Mouse (Mus musculus) testis, postnatal 14 days (tissue): ENCODE results near the gene Suv39h1.
"Not testable (repeated sequence)": the region's sequence is repeated elsewhere in the genome, so short reads cannot be mapped to it uniquely, and the experiment has no call there.

Source experiments
- DNase-seq: peaks from one replicate; pipeline ENCODE4 v3.0.0; 2021; ENCODE audit warnings: low spot score

The Suv39h1 gene

GRCm38 (mm10) chrX:8024795-8025194 is 49.8 kb downstream of the Suv39h1 start:
- no peak for DNase-seq

DNA sequence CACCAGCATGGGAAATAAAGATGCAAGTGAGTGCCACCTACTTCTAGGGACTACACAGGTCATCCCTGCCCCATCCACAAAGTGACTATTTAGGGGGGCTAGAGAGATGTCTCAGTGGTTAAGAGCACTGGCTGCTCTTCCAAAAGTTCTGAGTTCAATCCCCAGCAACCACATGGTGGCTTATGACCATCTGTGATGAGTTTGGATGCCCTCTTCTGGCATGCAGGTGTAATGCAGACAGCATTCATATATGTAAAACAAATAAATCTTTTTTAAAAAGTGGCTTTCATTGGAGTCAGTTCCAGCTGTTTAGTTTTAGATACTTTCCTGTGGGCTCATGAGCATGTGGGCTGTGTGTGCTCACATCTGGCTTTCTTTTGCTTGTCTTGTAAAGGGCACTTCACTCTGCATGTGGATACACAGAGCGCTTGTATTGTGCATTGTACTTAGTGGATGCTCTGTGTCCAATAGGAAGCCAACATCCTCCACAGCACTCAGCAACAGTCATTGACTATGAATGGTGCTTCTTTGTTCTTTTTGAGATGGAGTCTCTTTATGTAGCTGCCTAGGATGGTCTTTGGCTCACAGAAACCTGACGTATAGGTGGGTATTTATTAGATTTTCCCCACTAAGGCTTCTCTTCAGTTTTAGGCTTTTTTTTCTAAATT is 54.3 kb downstream of the Suv39h1 start:
- no peak for DNase-seq

- DNase-seq: no peak
Observed at GRCm38 (mm10) chrX:8018286-8018685, 56.3 kb downstream of the Suv39h1 start, which contains the start of gene Glod5. TSS of gene Glod5 (minus strand) at chrX:8018492.

- DNase-seq: no peak
Observed at GRCm38 (mm10) chrX:8017142-8017541, 57.4 kb downstream of the Suv39h1 start.

GRCm38 (mm10) chrX:8015675-8016074 is 58.9 kb downstream of the Suv39h1 start:
- not testable (repeated sequence) for DNase-seq

DNA sequence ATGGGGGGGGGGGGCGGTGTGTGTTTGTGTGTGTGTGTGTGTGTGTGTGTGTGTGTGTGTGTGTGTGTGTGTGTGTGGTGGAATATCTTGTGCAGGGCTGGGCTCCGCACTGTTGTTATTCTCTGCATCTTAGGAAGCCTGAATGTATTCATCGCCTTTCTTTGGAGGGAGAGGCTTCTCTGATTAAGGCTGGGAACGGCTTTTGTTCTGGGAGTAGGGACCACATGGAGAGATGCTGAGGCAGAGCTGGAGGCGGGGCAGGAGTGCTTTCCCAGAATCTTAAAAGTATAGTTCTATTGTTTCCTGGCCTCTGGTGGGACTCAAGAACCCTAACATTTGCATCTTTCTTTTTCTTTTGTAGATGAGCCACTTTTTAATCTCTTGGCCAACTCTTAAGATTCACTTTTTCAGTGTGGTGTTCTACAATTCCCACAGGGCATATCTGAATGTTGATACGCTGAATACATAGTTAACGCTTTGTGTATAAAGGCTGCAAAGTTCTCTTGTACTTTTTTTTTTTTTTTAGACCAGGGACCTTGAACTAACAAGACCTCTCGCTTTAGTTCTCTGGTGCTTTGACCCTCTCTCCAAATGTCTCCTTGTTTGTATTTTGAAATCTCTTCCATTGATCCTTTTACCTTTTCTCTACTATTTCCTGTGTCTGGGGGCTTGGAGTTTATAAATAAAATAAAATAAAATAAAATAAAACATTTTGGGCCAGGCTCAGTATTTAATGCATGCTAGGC is 60.8 kb downstream of the Suv39h1 start:
- peak; percentile 27 for DNase-seq

GRCm38 (mm10) chrX:8013157-8013556 is 61.4 kb downstream of the Suv39h1 start:
- no peak for DNase-seq
